ENCODE assay signal across 10 mouse cellular contexts in genomic region chr4:124675037-124675436, GRCm38 (mm10). TPM values are rescaled to one million over a fixed set of nuclear protein-coding genes. Genes with fewer than 3 reads are reported as not detected.
DNase-seq lines count a peak whose midpoint lies in the region; ATAC-seq lines count a peak whose summit lies in the region.
"Had no signal": no experiment of that assay in that cellular context is flagged by ENCODE, and none has a peak within 500 bp of the region (broad histone marks: within the 10 kb centered on the region; RNA-seq: fewer than 3 reads in every experiment).

No protein-coding gene starts in this region.

- peak; percentile 89 for DNase-seq in hindbrain, embryonic 14.5 days (ENCODE audit: low spot score)
- peak; percentile 72 for DNase-seq in CD4-positive helper T cell, adult 2 months (ENCODE audit: low read depth, low spot score)
- peak; percentile 73 for DNase-seq in adrenal gland, postnatal 10 days
- DNase-seq in embryo, embryonic 10.5 days (ENCODE audit: low spot score): peak; percentile 90
- peak; percentile 61 to 78 for DNase-seq in kidney, postnatal 25 days

- WGBS in hindbrain, embryonic 14.5 days: 4% methylated on average over 4 of the region's 4 CpGs
- under 1% methylated on average over 4 of the region's 4 CpGs for WGBS in hindbrain, embryonic 13.5 days

- no peaks in the 10 kb centered on the region for H3K9me3 ChIP-seq in hindbrain, embryonic 14.5 days (ENCODE audit: control insufficient read depth, low read length)
- no peaks in the 10 kb centered on the region for H3K9me3 ChIP-seq in hindbrain, embryonic 13.5 days
- H3K9me3 ChIP-seq: liver, embryonic 15.5 days; stomach, embryonic 15.5 days had no signal

- H3K27ac ChIP-seq in hindbrain, embryonic 14.5 days: no peak overlapping the region
- H3K27ac ChIP-seq in hindbrain, embryonic 13.5 days: no peak overlapping the region
- H3K27ac ChIP-seq: liver, embryonic 15.5 days; stomach, embryonic 15.5 days had no signal

- peaks cover 31% of the 10 kb centered on the region for H3K36me3 ChIP-seq in hindbrain, embryonic 14.5 days (replicated peaks; ENCODE audit: control insufficient read depth, insufficient read depth)
- peaks cover 28% of the 10 kb centered on the region for H3K36me3 ChIP-seq in hindbrain, embryonic 13.5 days

- H3K9ac ChIP-seq in hindbrain, embryonic 14.5 days: no peak overlapping the region
- no peak overlapping the region for H3K9ac ChIP-seq in hindbrain, embryonic 13.5 days
- H3K9ac ChIP-seq: liver, embryonic 15.5 days; stomach, embryonic 15.5 days had no signal

- H3K4me2 ChIP-seq in hindbrain, embryonic 14.5 days (replicated peaks): no peak overlapping the region
- H3K4me2 ChIP-seq in hindbrain, embryonic 13.5 days: no peak overlapping the region
- H3K4me2 ChIP-seq: liver, embryonic 15.5 days; stomach, embryonic 15.5 days had no signal

- ATAC-seq in hindbrain, embryonic 14.5 days (ENCODE audit: low FRiP score): no peak
- ATAC-seq in hindbrain, embryonic 13.5 days (ENCODE audit: low FRiP score): no peak
- ATAC-seq in megakaryocyte, adult 5-6 weeks (ENCODE audit: poor library complexity, severe bottlenecking): peak; percentile 60
- ATAC-seq in activated CD4-positive, CD25-positive, alpha-beta regulatory T cell, adult 4 months: no peak

- peaks cover 34% of the 10 kb centered on the region for H3K4me1 ChIP-seq in hindbrain, embryonic 14.5 days (replicated peaks; ENCODE audit: control insufficient read depth, insufficient read depth, low read length)
- peaks cover 41% of the 10 kb centered on the region for H3K4me1 ChIP-seq in hindbrain, embryonic 13.5 days (replicated peaks)
- H3K4me1 ChIP-seq: liver, embryonic 15.5 days had no signal

- no peak overlapping the region for H3K4me3 ChIP-seq in hindbrain, embryonic 14.5 days (replicated peaks; ENCODE audit: low read length)
- no peak overlapping the region for H3K4me3 ChIP-seq in hindbrain, embryonic 13.5 days
- H3K4me3 ChIP-seq: liver, embryonic 15.5 days; stomach, embryonic 15.5 days had no signal

- H3K27me3 ChIP-seq in hindbrain, embryonic 14.5 days (ENCODE audit: control insufficient read depth, insufficient read depth, low read length): no peaks in the 10 kb centered on the region; the same call in 1 of the 2 replicates
- H3K27me3 ChIP-seq in hindbrain, embryonic 13.5 days: peaks cover 32% of the 10 kb centered on the region

RNA-seq across cellular contexts. Expression of gene Utp11, which starts 18.4 kb away (rescaled TPM):
- 33.5 and 33.6 TPM in 2 replicates for polyA plus RNA-seq in hindbrain, embryonic 14.5 days (2014; fragmentation: Nextera tagmentation; extraction: Ambion mirVana)
- 45.1 and 47.9 TPM in 2 replicates for polyA plus RNA-seq in hindbrain, embryonic 13.5 days (2015; fragmentation: Nextera tagmentation; extraction: Ambion mirVana)
- total RNA-seq in adrenal gland, postnatal 10 days (2021): 10 to 100 TPM; 29.4 to 29.9 TPM
- total RNA-seq in megakaryocyte, adult 5-6 weeks (2015): 39.3 and 42.0 TPM in 2 replicates
- total RNA-seq in megakaryocyte, adult 5-6 weeks (2017): 34.1 and 39.4 TPM in 2 replicates
- polyA plus RNA-seq in activated CD4-positive, CD25-positive, alpha-beta regulatory T cell, adult 4 months (2017; shearing (Covaris generic)): 10 to 100 TPM; 80.9 to 85.9 TPM

RNA-seq across cellular contexts. Expression of gene Pou3f1, which starts 18.4 kb away (rescaled TPM):
- polyA plus RNA-seq in hindbrain, embryonic 14.5 days (2014; fragmentation: Nextera tagmentation; extraction: Ambion mirVana): 9.6 and 11.2 TPM in 2 replicates
- 9.5 and 11.4 TPM in 2 replicates for polyA plus RNA-seq in hindbrain, embryonic 13.5 days (2015; fragmentation: Nextera tagmentation; extraction: Ambion mirVana)
- under 1 TPM; 0.24 to 0.27 TPM for total RNA-seq in adrenal gland, postnatal 10 days (2021)
- not detected in 2 replicates for total RNA-seq in megakaryocyte, adult 5-6 weeks (2015)
- total RNA-seq in megakaryocyte, adult 5-6 weeks (2017): not detected in 2 replicates
- polyA plus RNA-seq in activated CD4-positive, CD25-positive, alpha-beta regulatory T cell, adult 4 months (2017; shearing (Covaris generic)): not detected
- polyA plus RNA-seq: liver, embryonic 15.5 days had no signal

RNA-seq across cellular contexts. Expression of gene Fhl3, which starts 25.5 kb away (rescaled TPM):
- 1.8 and 2.2 TPM in 2 replicates for polyA plus RNA-seq in hindbrain, embryonic 14.5 days (2014; fragmentation: Nextera tagmentation; extraction: Ambion mirVana)
- 2.7 and 2.9 TPM in 2 replicates for polyA plus RNA-seq in hindbrain, embryonic 13.5 days (2015; fragmentation: Nextera tagmentation; extraction: Ambion mirVana)
- total RNA-seq in adrenal gland, postnatal 10 days (2021): 10 to 100 TPM in 1 of 2 experiments, 1 to 10 TPM in 1; 9.5 to 15.8 TPM
- total RNA-seq in megakaryocyte, adult 5-6 weeks (2015): 11.5 and 11.7 TPM in 2 replicates
- total RNA-seq in megakaryocyte, adult 5-6 weeks (2017): 4.2 and 5.0 TPM in 2 replicates
- polyA plus RNA-seq in activated CD4-positive, CD25-positive, alpha-beta regulatory T cell, adult 4 months (2017; shearing (Covaris generic)): 10 to 100 TPM in 1 of 2 experiments, 1 to 10 TPM in 1; 7.2 to 14.7 TPM

RNA-seq across cellular contexts. Expression of gene Sf3a3, which starts 39.5 kb away (rescaled TPM):
- 88.9 and 89.3 TPM in 2 replicates for polyA plus RNA-seq in hindbrain, embryonic 14.5 days (2014; fragmentation: Nextera tagmentation; extraction: Ambion mirVana)
- polyA plus RNA-seq in hindbrain, embryonic 13.5 days (2015; fragmentation: Nextera tagmentation; extraction: Ambion mirVana): 112 and 119 TPM in 2 replicates
- 10 to 100 TPM; 39.2 to 40.3 TPM for total RNA-seq in adrenal gland, postnatal 10 days (2021)
- total RNA-seq in megakaryocyte, adult 5-6 weeks (2015): 58.3 and 58.6 TPM in 2 replicates
- total RNA-seq in megakaryocyte, adult 5-6 weeks (2017): 88.3 and 100 TPM in 2 replicates
- polyA plus RNA-seq in activated CD4-positive, CD25-positive, alpha-beta regulatory T cell, adult 4 months (2017; shearing (Covaris generic)): 100 to 1,000 TPM; 108 to 125 TPM

Comparison
In these comparisons a context has a peak if more than half of its experiments do, and no peak if none do; other contexts are left out.
1. RNA of gene Pou3f1, which starts 18.4 kb away (polyA plus RNA-seq): 9.5 to 11.4 TPM in hindbrain, embryonic 13.5 days and 9.6 to 11.2 TPM in hindbrain, embryonic 14.5 days; not detected in activated CD4-positive, CD25-positive, alpha-beta regulatory T cell, adult 4 months; every median in the first group is over 10 times any median in the second.
2. Peak in every context shown above with its lines, with median percentiles within 50 percentile points of each other: DNase-seq.